Mouse (Mus musculus) heart, embryonic 11.5 days (tissue): ENCODE measurements around the gene Arhgap24. TPM values are rescaled to one million over a fixed set of nuclear protein-coding genes. Genes with fewer than 3 reads are reported as not detected.

Source experiments
- ATAC-seq: fragments of 200-750 bp; cut with Nextera tagmentation; replicated peaks from 2 replicates; pipeline ENCODE4 v1.8.0; 2017; ENCODE audit warnings: moderate library complexity; ENCODE audit not compliant: insufficient number of reproducible peaks, low FRiP score, low TSS enrichment
- H3K27ac ChIP-seq: fragments of 300-500 bp; sonication (generic); 2 replicates; pipeline ENCODE4 v1.5.1; 2014; ENCODE audit warnings: mild to moderate bottlenecking, low read depth, low read length
- H3K27me3 ChIP-seq: fragments of 300-500 bp; sonication (generic); 2 replicates; pipeline ENCODE4 v1.6.1; 2014; ENCODE audit warnings: mild to moderate bottlenecking, low read length, mixed read lengths; ENCODE audit not compliant: control insufficient read depth, insufficient read depth
- H3K36me3 ChIP-seq: fragments of 300-500 bp; sonication (generic); 2 replicates; pipeline ENCODE4 v1.6.1; 2014; ENCODE audit warnings: mild to moderate bottlenecking, low read length, moderate library complexity, mixed read lengths; ENCODE audit not compliant: control insufficient read depth, insufficient read depth
- H3K4me1 ChIP-seq: fragments of 300-500 bp; sonication (generic); 2 replicates; pipeline ENCODE4 v1.6.1; 2014; ENCODE audit warnings: low read length; ENCODE audit not compliant: control insufficient read depth, insufficient read depth
- H3K4me2 ChIP-seq: fragments of 300-500 bp; sonication (generic); 2 replicates; pipeline ENCODE4 v1.6.1; 2014; ENCODE audit warnings: mild to moderate bottlenecking, moderate library complexity
- H3K4me3 ChIP-seq: fragments of 300-500 bp; sonication (generic); 2 replicates; pipeline ENCODE4 v1.5.1; 2014; ENCODE audit warnings: low read depth, low read length
- H3K9ac ChIP-seq: fragments of 300-500 bp; sonication (generic); 2 replicates; pipeline ENCODE4 v1.6.1; 2014; ENCODE audit warnings: mild to moderate bottlenecking, low read depth, low read length, moderate library complexity
- H3K9me3 ChIP-seq: fragments of 300-500 bp; sonication (generic); replicated peaks from 2 replicates; pipeline ENCODE4 v1.6.1; 2016; ENCODE audit warnings: low read length; ENCODE audit not compliant: control insufficient read depth
- WGBS: fragments of 180-500 bp; shearing (Covaris S2); extraction: QIAGEN DNeasy Blood & Tissue Kit; methylation state at CpG from one replicate; pipeline ENCODE4 v1.1.7; 2014; ENCODE audit not compliant: insufficient replicate concordance; 5-methylcytosine and 5-hydroxymethylcytosine counted together
- polyA plus RNA-seq: library from polyadenylated mRNA; unstranded; fragments of >200 nt; fragmentation: Nextera tagmentation; extraction: Ambion mirVana; gene quantifications from 2 replicates; pipeline ENCODE4 v1.2.1, GENCODE M21; 2014

Arhgap24 gene
- polyA plus RNA-seq, 1 experiment from 2014 or later, result 6.2 TPM

GRCm38 (mm10) chr5:102705170-102705569 lies 224.0 kb downstream of the Arhgap24 start:
- WGBS, result 41% methylated on average over 2 of the region's 2 CpGs
- H3K4me1 ChIP-seq, result no peaks in the 10 kb centered on the region
- no peak overlapping the region for H3K4me2 ChIP-seq
- no peaks in the 10 kb centered on the region for H3K36me3 ChIP-seq
- no peak for ATAC-seq
- no peaks in the 10 kb centered on the region for H3K9me3 ChIP-seq
- H3K4me3 ChIP-seq, result no peak overlapping the region
- H3K9ac ChIP-seq, result no peak overlapping the region
- no peaks in the 10 kb centered on the region for H3K27me3 ChIP-seq
- no peak overlapping the region for H3K27ac ChIP-seq

GRCm38 (mm10) chr5:102710336-102710735 lies 229.1 kb downstream of the Arhgap24 start:
- Histone ChIP-seq H3K27me3 (no peaks in the 10 kb centered on the region), H3K4me2 (no peak overlapping the region), H3K4me3 (no peak overlapping the region), H3K36me3 (no peaks in the 10 kb centered on the region), H3K9ac (no peak overlapping the region), H3K27ac (no peak overlapping the region), H3K4me1 (0 out of 2 replicates have a peak, but pooled peaks cover 2% of the 10 kb centered on the region), H3K9me3 (no peaks in the 10 kb centered on the region)
- no peak for ATAC-seq
- 77% methylated on average over 7 of the region's 7 CpGs for WGBS

- Histone ChIP-seq H3K4me3 (no peak overlapping the region), H3K9ac (no peak overlapping the region), H3K36me3 (no peaks in the 10 kb centered on the region), H3K4me2 (no peak overlapping the region), H3K4me1 (no peaks in the 10 kb centered on the region), H3K27me3 (no peaks in the 10 kb centered on the region), H3K9me3 (no peaks in the 10 kb centered on the region), H3K27ac (no peak overlapping the region)
- 66% methylated on average over 8 of the region's 8 CpGs for WGBS
- ATAC-seq, result no peak
Observed at GRCm38 (mm10) chr5:102719368-102719972, 238.3 kb downstream of the Arhgap24 start.

GRCm38 (mm10) chr5:102723558-102723957 lies 242.4 kb downstream of the Arhgap24 start:
- Histone ChIP-seq H3K4me2 (no peak overlapping the region), H3K4me3 (no peak overlapping the region), H3K27me3 (no peaks in the 10 kb centered on the region), H3K9ac (no peak overlapping the region), H3K9me3 (no peaks in the 10 kb centered on the region), H3K4me1 (no peaks in the 10 kb centered on the region), H3K36me3 (no peaks in the 10 kb centered on the region), H3K27ac (no peak overlapping the region)
- no peak for ATAC-seq
- WGBS, result 84% methylated on average over 3 of the region's 3 CpGs

- H3K27ac ChIP-seq, result no peak overlapping the region
Observed at GRCm38 (mm10) chr5:102724813-102725348, 243.7 kb downstream of the Arhgap24 start.

GRCm38 (mm10) chr5:102725365-102725764 lies 244.2 kb downstream of the Arhgap24 start:
- Histone ChIP-seq H3K36me3 (no peaks in the 10 kb centered on the region), H3K9me3 (no peaks in the 10 kb centered on the region), H3K27me3 (no peaks in the 10 kb centered on the region), H3K4me3 (no peak overlapping the region; the same call in 1 of the 2 replicates), H3K4me1 (no peaks in the 10 kb centered on the region), H3K4me2 (peak overlapping the region; percentile 14; the same call in 1 of the 2 replicates), H3K9ac (no peak overlapping the region), H3K27ac (no peak overlapping the region)
- no peak for ATAC-seq
- WGBS, result 67% methylated on average over 6 of the region's 6 CpGs

More at GRCm38 (mm10) chr5:102724813-102725348, 243.7 kb downstream of the Arhgap24 start:
- Histone ChIP-seq H3K4me1 (no peaks in the 10 kb centered on the region), H3K27me3 (no peaks in the 10 kb centered on the region), H3K36me3 (no peaks in the 10 kb centered on the region), H3K9ac (no peak overlapping the region), H3K4me2 (peak overlapping the region; percentile 14), H3K9me3 (no peaks in the 10 kb centered on the region), H3K4me3 (peak overlapping the region; percentile 11; the same call in 1 of the 2 replicates)
- WGBS, result 30% methylated on average over 9 of the region's 9 CpGs
- ATAC-seq, result no peak

GRCm38 (mm10) chr5:102726985-102727384 lies 245.8 kb downstream of the Arhgap24 start:
- Histone ChIP-seq H3K4me3 (no peak overlapping the region), H3K27me3 (no peaks in the 10 kb centered on the region), H3K36me3 (no peaks in the 10 kb centered on the region), H3K9me3 (no peaks in the 10 kb centered on the region), H3K4me1 (no peaks in the 10 kb centered on the region), H3K9ac (no peak overlapping the region), H3K4me2 (no peak overlapping the region), H3K27ac (no peak overlapping the region)
- WGBS, result 67% methylated on average over 4 of the region's 4 CpGs
- no peak for ATAC-seq

GRCm38 (mm10) chr5:102728531-102728930 lies 247.3 kb downstream of the Arhgap24 start:
- Histone ChIP-seq H3K9me3 (no peaks in the 10 kb centered on the region), H3K36me3 (no peaks in the 10 kb centered on the region), H3K4me3 (no peak overlapping the region), H3K4me1 (no peaks in the 10 kb centered on the region), H3K4me2 (no peak overlapping the region), H3K27ac (no peak overlapping the region), H3K9ac (no peak overlapping the region), H3K27me3 (no peaks in the 10 kb centered on the region)
- ATAC-seq, result no peak

GRCm38 (mm10) chr5:102729476-102729875 lies 248.3 kb downstream of the Arhgap24 start:
- Histone ChIP-seq H3K4me3 (no peak overlapping the region), H3K9ac (no peak overlapping the region), H3K4me1 (no peaks in the 10 kb centered on the region), H3K36me3 (no peaks in the 10 kb centered on the region), H3K27ac (no peak overlapping the region), H3K27me3 (no peaks in the 10 kb centered on the region), H3K4me2 (no peak overlapping the region), H3K9me3 (no peaks in the 10 kb centered on the region)
- WGBS, result 81% methylated on average over 3 of the region's 3 CpGs
- ATAC-seq, result no peak
